Mouse (Mus musculus): Measurements from ENCODE around the gene Unc5b.

- TF ChIP-seq CTCF (IDR thresholded peaks at IDR 0.05; ENCODE audit: low read depth) (no peak), EP300 (IDR thresholded peaks at IDR 0.05; ENCODE audit: low read depth) (no peak)
Observed at GRCm38 (mm10) chr10:60720461-60720860, 110.9 kb downstream of the Unc5b start.

All from liver, embryonic 14.5 days (tissue).